Mouse (Mus musculus) lung, adult 2 months (tissue): ENCODE measurements around the gene Lgr5.

Experiments
- CTCF ChIP-seq: fragments of 200-500 bp; IDR thresholded peaks from 2 replicates; pipeline ENCODE4 v1.5.1; 2011; ENCODE audit warnings: mild to moderate bottlenecking, low read length, control low read depth; ENCODE audit not compliant: insufficient read depth
- POLR2A ChIP-seq: fragments of 200-500 bp; IDR thresholded peaks from 2 replicates; pipeline ENCODE4 v1.6.1; 2011; ENCODE audit warnings: low read depth, mild to moderate bottlenecking, control low read depth, low read length, borderline replicate concordance; ENCODE audit errors: extremely low read depth

- TF ChIP-seq CTCF (no peak), POLR2A (no peak)
Measured at GRCm38 (mm10) chr10:115569712-115570491, 17.7 kb downstream of the Lgr5 start, which contains the start of gene A930009A15Rik.
